Mouse (Mus musculus): Measurements from ENCODE around the gene Sbno1.
A peak's percentile ranks its signal among the peaks of the same experiment; 100 is the strongest.
"Not testable (repeated sequence)": the region's sequence is repeated elsewhere in the genome, so short reads cannot be mapped to it uniquely, and the experiment has no call there.

The Sbno1 gene

DNA sequence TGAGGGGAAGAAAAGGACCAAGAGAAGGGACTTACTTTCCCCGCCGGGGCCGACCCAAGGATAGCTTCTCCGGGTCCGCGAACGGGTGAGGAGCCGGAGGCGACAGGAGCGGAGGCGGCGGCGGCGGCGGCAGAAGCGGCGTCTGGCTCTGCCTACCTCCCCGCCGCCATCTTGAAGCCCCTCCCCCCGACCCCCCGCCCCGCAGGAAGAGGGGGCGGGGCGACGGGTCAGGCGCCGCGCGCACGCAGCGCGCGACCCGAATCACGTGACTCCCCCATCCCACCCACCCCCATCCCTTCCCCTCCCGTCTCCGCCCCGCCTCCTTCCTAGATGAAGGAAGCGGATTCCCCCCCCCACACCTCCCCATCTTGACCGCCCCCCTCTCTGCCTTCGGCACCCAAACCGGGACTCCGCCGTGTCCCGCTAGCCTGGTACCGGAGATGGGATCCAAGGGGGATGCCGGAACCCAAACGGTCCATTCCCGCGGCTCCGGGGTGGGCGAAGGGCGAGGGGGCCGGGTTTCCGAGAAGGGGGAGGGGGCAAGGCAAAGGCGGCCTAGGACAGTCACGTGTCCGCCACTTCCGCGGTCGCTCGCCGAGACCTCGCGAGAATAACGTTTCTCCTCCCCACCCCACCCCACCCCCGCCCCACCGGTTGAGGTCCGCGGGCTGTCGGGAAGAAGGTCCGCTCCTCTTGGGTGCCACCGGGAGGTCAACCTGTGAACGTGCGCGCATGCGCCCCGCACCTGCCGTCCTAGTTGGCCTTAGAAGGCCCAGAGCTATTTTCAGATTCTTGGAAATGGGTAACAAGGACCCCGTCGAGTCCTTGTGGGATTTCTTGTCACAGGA, at the start of gene Sbno1:
Gene Sbno1 (minus strand): TSS at position 590 of the 848 bp plus-strand sequence.
- DNase-seq = peak; percentile 97

- peak in 1 of 2 experiments; percentile 52 for DNase-seq
These were observed 44.9 kb upstream of the Sbno1 start for GRCm38 (mm10) chr5:124470591-124471171.

DNA sequence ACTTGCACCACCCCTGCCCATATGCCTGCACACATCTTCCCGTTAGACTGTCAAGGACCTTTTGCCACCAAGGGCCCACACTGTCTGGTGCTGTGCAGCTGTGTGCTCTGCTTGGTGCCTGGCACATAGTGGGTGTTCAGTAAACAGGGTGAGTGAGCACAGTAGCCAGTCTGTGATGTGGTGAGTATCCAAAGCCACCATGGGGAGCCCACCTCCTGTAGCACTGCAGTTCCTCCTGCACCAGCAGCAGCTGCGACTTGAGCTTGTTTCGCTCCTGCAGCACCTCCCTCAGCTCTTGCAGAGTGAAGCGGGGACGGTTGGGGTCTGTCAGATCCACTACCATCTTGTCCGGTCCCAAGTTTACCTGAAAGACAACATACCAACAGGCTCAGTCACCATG, 43.7 kb upstream of the Sbno1 start:
- no peak for DNase-seq

DNA sequence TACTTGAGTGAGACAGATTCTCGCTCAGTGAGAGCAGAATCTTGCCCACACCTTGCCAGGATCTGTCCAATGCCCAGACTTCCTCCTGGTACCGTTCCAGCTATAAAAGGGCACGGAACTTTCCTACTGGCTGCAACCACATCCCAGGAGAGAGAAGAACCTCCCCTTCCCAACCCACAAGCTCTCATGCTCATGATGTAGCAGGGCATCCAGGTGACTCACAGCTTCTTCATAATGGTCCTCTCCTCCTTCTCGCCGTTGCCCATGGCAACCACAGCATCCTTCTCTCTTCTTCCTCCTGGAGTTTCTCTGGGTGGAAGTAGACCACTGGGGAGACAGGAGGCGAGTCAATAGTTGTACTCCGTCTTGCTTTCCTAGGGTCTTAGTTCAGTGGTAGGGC, 42.6 kb upstream of the Sbno1 start:
- no peak for DNase-seq

DNA sequence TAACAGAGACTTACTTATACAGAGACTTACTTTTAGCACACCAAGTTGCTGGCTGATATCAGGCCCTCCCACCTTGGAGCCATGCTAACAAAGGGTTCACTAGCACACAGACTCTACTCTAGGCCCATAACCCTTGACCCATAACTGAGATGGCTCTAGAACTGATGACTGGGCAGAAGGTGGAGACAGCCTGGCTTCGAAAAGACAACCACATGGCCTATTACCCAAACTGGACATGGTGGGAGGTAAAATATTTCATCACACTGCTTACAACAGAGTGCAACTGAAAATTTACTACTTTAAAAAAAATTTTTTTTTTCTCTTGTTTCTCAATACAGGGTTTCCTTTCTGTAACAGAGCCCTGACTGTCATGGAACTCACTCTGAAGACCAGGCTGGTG, 42.0 kb upstream of the Sbno1 start:
- DNase-seq = peak in 1 of 2 experiments; percentile 56

GRCm38 (mm10) chr5:124464905-124465304, 39.1 kb upstream of the Sbno1 start:
- no peak for DNase-seq

DNA sequence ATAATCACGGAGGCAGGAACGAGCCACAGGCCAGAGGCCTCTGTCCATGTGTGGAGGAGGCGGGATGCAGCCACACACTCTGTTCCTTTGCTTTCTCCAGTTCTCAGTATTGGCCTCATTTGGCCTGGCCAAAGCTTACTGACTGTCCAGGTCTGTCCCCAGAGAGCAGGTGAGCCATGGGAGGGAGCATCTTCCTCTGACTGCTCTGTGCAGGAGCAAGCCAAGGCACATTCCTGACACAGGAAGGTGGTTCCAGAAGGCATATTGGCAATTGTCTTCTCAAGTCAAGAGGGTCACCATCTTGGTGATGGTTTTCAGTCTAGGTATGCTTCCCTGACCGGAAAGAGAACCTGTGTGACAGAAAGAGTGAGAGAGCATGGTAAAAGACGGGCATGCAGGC, 37.7 kb upstream of the Sbno1 start:
- no peak for DNase-seq

- DNase-seq = no peak
These were observed 36.7 kb upstream of the Sbno1 start for GRCm38 (mm10) chr5:124462297-124463025.

DNA sequence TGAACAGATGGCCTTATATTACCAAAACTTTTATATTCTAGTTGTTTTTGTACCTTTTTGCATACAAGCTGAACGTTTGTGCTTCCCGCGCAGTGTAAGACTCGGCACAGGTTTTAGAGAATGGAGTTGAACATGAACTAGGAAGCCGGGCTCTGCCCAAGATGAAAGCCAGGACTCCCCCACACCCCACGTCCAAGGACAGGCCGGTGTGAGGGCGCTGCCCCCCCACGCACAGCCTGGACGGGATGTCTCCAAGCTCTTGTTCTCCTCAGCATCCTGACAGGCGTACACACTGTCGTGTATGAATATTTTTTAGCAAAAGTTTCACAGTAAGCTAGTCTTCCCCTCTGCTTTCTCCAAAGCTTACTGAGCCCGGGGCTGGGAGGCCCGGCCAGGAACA, 35.1 kb upstream of the Sbno1 start:
- not testable (repeated sequence) for DNase-seq

DNA sequence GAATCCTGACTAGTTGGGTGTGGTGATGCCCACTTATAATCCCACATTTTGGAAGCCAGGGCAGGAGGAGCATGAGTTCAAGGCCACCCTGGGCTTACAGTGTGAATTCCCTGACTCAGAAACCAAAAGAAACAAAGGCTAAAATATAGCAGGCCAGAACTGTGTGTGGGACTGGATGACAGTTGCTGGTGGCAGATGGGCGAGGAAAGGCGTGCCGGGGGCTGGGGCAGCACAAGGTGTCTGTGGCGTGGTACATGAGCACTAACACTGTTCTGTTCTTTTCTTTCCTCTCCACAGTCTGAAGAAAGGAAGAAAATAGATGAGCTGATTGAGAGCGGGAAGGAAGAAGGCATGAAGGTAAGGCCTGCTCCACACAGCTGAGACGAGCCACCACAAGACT, 31.0 kb upstream of the Sbno1 start:
- no peak for DNase-seq

GRCm38 (mm10) chr5:124454082-124454419, 28.2 kb upstream of the Sbno1 start:
- DNase-seq = no peak

DNA sequence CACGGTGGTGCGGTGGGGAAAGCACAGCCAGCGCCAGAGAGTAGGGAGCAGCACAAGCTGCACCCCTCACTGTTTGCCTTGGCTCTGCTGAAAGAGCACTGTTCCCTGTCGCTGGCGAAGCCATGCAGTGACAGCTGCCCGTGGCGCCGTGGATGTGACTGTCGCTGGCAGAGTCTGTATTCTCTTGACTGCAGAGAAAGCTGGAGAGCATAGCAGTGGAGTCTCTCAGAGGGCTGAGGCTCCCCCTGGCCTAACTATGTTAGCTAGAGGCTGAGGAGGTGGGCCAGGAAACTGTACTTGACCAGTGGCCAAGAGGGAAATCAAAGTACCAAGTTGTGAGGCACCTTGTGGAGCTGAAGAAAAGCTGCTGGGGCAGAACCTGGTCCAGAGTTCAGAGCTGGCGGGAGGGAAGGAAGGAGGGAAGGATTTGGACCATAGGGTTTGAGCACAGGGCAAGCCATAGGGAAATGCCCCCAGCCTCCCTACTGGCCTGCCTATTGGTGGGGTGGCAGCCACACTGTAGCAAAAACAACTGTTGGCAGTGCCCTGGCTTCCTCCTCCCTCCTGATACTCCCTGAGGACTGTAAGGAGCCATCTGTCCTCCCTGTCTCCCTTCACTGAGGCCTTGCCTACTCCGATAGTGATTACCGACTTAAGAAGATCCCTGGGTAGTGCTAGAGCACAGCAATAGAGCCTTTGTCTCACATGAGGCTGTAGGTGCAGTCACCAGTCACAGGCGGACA, 27.7 kb upstream of the Sbno1 start:
- peak; percentile 71 to 85 for DNase-seq

- peak; percentile 74 for DNase-seq
These were observed 26.9 kb upstream of the Sbno1 start for GRCm38 (mm10) chr5:124452494-124453228.

- peak in 1 of 2 experiments; percentile 53 for DNase-seq
These were observed 25.0 kb upstream of the Sbno1 start for GRCm38 (mm10) chr5:124450641-124451340.

DNA sequence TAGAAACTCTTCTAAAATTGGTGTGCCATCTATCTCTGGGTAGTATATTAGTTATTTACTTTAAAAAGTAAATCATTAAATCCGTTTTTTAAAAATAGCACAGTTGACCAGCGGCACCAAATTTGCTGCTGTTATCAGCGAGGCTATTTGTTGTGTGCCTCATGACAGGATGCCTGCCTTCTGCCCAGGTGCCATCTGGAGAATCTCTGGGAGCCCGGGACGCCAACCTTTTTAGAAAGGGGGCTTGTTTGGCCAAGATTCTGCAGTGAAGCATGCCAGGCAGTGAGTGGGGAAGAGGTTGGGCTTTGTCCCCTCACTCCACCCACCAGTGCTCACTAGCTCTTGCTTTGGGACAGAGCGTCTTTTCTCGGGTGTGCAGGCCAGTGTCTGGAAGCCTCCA, 24.2 kb upstream of the Sbno1 start:
- DNase-seq = peak; percentile 31 to 35

DNA sequence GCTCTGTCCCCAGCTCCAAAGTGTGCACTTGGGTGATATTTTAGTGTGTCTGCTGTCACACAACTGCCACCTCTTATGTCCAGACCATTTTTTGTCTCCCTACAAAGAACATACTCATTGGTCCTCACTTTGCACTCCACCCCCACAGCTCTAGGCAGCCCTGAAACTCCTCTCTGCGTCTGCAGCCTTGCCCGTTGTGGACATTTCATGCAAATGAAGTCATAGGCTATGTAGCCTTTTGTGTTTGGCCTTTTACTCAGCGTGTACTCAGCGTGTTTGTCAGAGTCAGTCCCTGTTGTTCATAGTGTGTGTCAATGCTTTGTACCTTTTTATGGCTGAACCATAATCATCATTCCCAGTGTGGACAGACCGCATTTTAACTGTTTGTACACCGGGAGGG, 23.7 kb upstream of the Sbno1 start:
- DNase-seq = no peak

- peak; percentile 77 to 79 for DNase-seq
These were observed 20.6 kb upstream of the Sbno1 start for GRCm38 (mm10) chr5:124446301-124446881.

DNA sequence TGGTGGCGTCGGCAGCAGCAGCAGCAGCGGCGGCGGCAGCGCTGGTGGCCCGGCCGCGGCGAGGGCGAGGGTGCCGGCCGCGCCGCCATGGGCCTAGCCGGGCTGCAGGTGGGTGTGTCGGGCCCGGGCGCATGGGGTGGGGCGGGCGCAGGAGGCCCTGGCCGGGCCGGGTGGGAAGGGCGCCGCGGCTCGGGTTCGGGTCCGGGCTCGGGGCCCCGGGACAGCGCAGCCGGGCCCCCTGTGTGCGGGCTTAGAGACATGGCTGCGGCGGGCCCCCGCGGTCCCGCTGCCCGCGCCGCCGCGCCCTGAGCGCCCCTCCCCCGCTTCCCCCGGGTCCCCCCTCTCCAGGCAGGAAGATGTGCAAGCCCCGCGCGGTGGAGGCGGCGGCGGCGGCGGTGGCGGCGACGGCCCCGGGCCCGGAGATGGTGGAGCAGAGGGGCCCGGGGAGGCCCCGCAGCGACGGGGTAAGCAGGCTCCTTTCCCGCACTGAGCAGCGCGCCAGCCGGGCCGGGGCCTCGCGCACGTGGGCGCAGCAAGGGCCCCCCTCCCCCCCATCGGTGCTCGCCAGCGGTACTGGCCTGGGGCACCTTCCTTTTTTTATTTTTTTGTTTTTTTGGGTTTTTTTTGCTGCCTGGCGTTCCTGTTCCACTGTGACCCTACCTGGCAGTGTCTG, 20.0 kb upstream of the Sbno1 start:
- peak; percentile 40 to 75 for DNase-seq

DNA sequence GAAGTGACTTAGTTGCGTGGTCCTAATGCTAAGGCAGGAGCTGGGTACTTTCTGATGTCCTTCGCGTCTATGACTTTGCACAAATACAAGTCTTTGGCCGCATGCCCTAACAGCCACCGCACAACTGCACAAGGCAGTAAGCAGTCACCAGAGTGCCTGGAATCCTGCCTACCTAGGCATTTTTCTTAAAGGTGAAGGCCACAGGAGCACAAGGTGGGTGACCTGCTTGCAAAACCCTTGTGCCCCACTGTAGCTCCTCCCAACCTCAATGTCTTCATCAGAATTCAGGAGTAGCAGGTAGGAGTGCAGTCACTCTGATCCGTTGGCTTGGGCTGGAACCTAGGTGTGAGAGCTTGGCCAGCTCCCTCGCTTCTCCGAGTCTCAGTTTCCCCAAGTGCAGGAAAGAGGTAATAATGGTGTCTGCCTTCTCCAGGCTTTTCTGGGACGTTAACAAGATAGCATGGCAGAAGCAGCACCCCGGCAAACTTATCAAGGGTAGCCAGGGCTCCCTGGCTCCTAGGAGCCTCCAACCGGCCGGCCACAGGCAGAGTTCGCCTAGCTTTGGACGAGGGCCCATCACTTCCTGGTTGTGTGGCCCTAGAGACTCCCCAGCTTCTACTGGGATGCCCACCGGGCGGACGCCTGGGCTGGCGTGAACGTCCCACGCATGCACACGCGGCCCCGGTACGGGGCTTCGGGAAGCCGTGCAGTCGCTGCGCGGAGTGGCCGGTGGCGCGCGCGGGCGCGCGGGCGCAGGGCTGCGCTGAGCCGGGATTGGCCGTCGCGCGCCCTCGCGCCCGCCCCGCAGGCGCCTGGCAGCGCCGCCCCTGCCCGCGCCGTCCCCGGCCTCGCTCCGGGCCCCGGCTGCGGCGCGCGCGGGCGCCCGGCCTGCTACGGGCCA, 19.1 kb upstream of the Sbno1 start:
- DNase-seq = peak; percentile 86 to 89

DNA sequence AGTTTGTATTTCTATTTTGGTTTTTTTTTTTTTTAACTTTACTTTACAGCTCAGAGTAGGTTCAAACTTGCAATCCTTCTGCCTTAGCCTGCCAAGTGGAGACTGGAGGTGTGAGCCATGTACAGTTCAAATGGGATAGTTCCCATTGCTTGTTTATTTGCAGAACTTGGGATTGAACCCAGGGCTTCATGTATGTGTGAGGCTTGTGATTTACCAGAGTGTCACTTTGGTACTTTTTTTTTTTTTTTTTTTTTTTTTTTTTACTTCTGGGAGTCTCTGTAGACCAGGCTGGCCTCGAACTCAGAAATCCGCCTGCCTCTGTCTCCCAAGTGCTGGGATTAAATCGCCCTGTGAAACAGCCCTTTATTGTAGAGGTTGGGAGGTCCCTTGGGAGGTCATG, 18.4 kb upstream of the Sbno1 start:
- no peak for DNase-seq
